Mouse (Mus musculus): ENCODE data around the gene Gm27021. TPM values are rescaled to one million over a fixed set of nuclear protein-coding genes. Genes with fewer than 3 reads are reported as not detected.

Gm27021 gene
- polyA plus RNA-seq, 1 experiment from 2014 or later, result 3.8 TPM

DNA sequence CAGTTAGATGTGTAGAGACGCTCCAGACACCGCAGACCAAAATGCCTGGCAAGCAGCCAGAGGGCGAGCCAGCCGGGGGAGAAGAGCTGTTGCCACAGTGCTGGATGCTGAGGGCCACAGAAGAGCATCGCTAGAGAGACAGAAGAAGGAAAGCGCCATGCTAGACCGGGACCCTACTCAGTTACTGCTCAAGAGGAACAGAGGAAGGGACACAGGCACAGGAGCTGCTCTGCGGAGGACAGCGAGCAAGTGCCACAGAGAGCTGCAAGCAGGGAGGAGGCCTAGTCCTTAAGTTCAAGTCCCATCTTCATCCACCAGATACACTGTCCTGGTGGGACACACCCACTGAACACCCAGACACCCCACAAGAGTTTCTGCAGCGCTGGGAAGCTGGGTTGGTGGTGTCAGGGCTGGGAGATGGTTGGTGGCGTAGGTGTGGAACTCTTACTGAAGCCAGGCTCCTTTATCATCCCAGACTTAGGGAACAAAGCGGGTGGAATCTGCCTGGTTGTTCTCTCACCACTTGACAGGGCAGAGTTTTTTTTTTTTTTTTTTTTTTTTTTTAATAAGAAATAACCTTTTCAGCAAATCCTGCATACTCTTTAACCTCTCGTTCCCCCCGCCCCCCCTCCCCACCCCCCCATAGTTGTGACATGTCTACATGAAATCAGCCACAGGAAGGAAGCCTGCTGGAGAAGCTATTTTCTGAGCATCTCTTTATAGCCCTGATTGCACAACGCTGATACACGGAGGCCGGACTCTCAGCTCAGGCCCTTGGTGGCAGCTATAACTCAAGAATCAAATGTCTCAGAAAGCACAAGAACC is 29.5 kb upstream of the Gm27021 start:
- H3K9me3 ChIP-seq (replicated peaks), result no peaks in the 10 kb centered on the region
- no peak overlapping the region for H3K27ac ChIP-seq
- H3K27me3 ChIP-seq (ENCODE audit: low read depth, poor library complexity, severe bottlenecking), result peaks cover 20% of the 10 kb centered on the region
- 85% methylated on average over 17 of the region's 17 CpGs for WGBS
- H3K4me1 ChIP-seq, result peaks cover 24% of the 10 kb centered on the region
- DNase-seq (ENCODE audit: low spot score), result no peak
- H3K36me3 ChIP-seq, result no peaks in the 10 kb centered on the region
- no peak overlapping the region for H3K4me3 ChIP-seq

DNA sequence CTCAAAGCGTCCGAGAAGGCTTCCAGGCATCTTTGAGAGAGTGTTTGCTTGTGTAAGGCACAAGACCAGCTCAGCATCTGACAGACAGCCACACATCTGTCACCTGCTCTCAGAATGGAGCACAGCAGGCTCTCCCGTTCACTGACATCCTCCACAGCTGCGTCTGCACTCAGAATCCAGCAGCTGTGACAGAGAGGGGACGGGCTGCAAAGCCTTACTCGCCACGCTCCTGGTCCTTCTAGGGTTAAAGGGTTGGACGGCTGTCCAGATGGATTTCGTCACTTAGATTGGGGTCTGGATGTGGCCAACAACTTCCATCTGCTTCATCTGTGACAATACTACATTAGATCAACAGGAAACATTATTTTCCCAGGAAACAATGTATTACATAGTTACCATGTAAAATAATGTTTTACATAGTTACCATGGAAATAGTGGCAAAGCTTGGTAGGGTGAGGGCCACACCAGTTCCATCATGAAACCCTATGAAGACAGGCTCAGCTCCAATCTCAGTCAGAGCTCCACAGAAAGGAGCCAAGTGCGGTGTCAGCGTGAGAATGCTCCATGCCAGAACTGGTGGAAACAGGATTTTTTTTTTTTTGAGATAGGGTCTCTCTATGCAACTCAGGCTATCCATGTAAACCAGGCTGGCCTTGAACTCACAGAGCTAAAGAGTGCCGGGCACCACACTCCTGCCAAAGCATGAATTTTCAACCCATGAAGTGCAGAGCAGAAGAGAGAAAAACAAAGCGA is 28.7 kb upstream of the Gm27021 start:
- WGBS, result 62% methylated on average over 13 of the region's 13 CpGs
- no peaks in the 10 kb centered on the region for H3K9me3 ChIP-seq (replicated peaks)
- DNase-seq (ENCODE audit: low spot score), result no peak
- H3K4me1 ChIP-seq, result peaks cover 18% of the 10 kb centered on the region
- no peak overlapping the region for H3K27ac ChIP-seq
- H3K36me3 ChIP-seq, result no peaks in the 10 kb centered on the region
- no peak overlapping the region for H3K4me3 ChIP-seq
- peaks cover 12% of the 10 kb centered on the region for H3K27me3 ChIP-seq (ENCODE audit: low read depth, poor library complexity, severe bottlenecking)

GRCm38 (mm10) chr8:120693861-120694493 is 26.1 kb upstream of the Gm27021 start:
- DNase-seq (ENCODE audit: low spot score), result no peak
- no peaks in the 10 kb centered on the region for H3K36me3 ChIP-seq
- H3K27me3 ChIP-seq (ENCODE audit: low read depth, poor library complexity, severe bottlenecking), result peaks cover 9% of the 10 kb centered on the region; the same call in 1 of the 2 replicates
- 0 out of 2 replicates have a peak overlapping the region, but pooled peaks have one; percentile 13 for H3K4me3 ChIP-seq
- H3K27ac ChIP-seq, result no peak overlapping the region
- H3K9me3 ChIP-seq (replicated peaks), result no peaks in the 10 kb centered on the region
- 36% methylated on average over 22 of the region's 22 CpGs for WGBS
- H3K4me1 ChIP-seq, result peaks cover 16% of the 10 kb centered on the region

GRCm38 (mm10) chr8:120692934-120693333 is 25.1 kb upstream of the Gm27021 start:
- H3K27me3 ChIP-seq (ENCODE audit: low read depth, poor library complexity, severe bottlenecking), result peaks cover 14% of the 10 kb centered on the region; the same call in 1 of the 2 replicates
- DNase-seq (ENCODE audit: low spot score), result no peak
- H3K27ac ChIP-seq, result no peak overlapping the region
- no peaks in the 10 kb centered on the region for H3K9me3 ChIP-seq (replicated peaks)
- H3K4me1 ChIP-seq, result peaks cover 16% of the 10 kb centered on the region
- H3K36me3 ChIP-seq, result no peaks in the 10 kb centered on the region
- H3K4me3 ChIP-seq, result no peak overlapping the region
- 49% methylated on average over 4 of the region's 4 CpGs for WGBS

- Histone ChIP-seq H3K27me3 (ENCODE audit: low read depth, poor library complexity, severe bottlenecking) (peaks cover 25% of the 10 kb centered on the region; the same call in 1 of the 2 replicates), H3K4me3 (no peak overlapping the region), H3K27ac (no peak overlapping the region), H3K9me3 (replicated peaks) (no peaks in the 10 kb centered on the region), H3K4me1 (peaks cover 9% of the 10 kb centered on the region), H3K36me3 (no peaks in the 10 kb centered on the region)
- DNase-seq (ENCODE audit: low spot score), result no peak
- 86% methylated on average over 7 of the region's 7 CpGs for WGBS
Measured at GRCm38 (mm10) chr8:120688511-120688910, 20.6 kb upstream of the Gm27021 start.

GRCm38 (mm10) chr8:120687786-120688185 is 19.9 kb upstream of the Gm27021 start:
- peaks cover 7% of the 10 kb centered on the region for H3K4me1 ChIP-seq
- peaks cover 31% of the 10 kb centered on the region; the same call in 1 of the 2 replicates for H3K27me3 ChIP-seq (ENCODE audit: low read depth, poor library complexity, severe bottlenecking)
- H3K36me3 ChIP-seq, result no peaks in the 10 kb centered on the region
- no peak overlapping the region for H3K27ac ChIP-seq
- DNase-seq (ENCODE audit: low spot score), result no peak
- 71% methylated on average over 8 of the region's 8 CpGs for WGBS
- H3K4me3 ChIP-seq, result no peak overlapping the region
- H3K9me3 ChIP-seq (replicated peaks), result no peaks in the 10 kb centered on the region

DNA sequence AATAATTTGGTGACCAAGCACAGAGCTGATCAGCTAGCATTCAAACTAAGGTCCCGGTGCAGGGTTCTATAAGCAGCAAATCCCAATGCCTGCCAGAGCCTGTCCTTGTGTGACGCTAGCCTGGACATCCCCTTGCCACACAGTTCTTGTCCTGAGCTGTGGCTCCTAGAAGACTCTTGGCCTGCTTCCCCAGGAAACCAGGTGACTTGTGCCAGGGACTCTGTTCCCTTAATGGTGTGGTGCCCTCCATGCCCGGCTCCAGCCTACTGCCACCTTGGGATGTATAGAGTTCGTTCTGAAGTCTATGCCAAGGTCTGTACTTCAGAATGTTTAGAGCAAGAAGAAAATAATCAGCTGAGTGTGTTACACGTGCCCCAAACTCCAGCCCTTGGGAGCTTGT is 18.7 kb upstream of the Gm27021 start:
- DNase-seq (ENCODE audit: low spot score), result no peak
- no peaks in the 10 kb centered on the region for H3K9me3 ChIP-seq (replicated peaks)
- H3K27ac ChIP-seq, result no peak overlapping the region
- H3K4me3 ChIP-seq, result no peak overlapping the region
- 86% methylated on average over 5 of the region's 5 CpGs for WGBS
- peaks cover 4% of the 10 kb centered on the region for H3K4me1 ChIP-seq
- peaks cover 41% of the 10 kb centered on the region; the same call in 1 of the 2 replicates for H3K27me3 ChIP-seq (ENCODE audit: low read depth, poor library complexity, severe bottlenecking)
- H3K36me3 ChIP-seq, result no peaks in the 10 kb centered on the region

DNA sequence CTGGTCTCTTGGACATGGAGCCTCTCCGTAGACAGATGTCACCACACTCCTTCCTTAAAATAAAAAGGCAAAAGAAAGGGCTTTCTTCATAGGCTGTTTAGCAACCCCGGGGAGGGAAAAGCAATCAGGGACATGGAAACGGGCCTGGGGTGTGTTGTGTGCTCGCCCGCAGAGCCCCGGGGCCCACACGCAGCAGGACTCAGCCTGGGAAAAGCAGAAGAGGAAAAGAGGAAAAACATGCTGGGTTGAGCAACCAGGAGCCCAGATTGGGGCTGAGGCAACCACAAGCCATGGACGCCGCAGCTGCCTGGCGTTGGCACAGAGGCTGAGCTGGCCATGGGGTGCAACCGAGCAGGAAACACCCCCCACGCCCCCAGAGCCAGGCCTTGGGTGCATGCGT is 18.2 kb upstream of the Gm27021 start:
- H3K4me3 ChIP-seq, result no peak overlapping the region
- peaks cover 4% of the 10 kb centered on the region for H3K4me1 ChIP-seq
- H3K9me3 ChIP-seq (replicated peaks), result no peaks in the 10 kb centered on the region
- no peaks in the 10 kb centered on the region for H3K36me3 ChIP-seq
- WGBS, result 91% methylated on average over 13 of the region's 13 CpGs
- peaks cover 41% of the 10 kb centered on the region; the same call in 1 of the 2 replicates for H3K27me3 ChIP-seq (ENCODE audit: low read depth, poor library complexity, severe bottlenecking)
- H3K27ac ChIP-seq, result no peak overlapping the region
- DNase-seq (ENCODE audit: low spot score), result no peak

DNA sequence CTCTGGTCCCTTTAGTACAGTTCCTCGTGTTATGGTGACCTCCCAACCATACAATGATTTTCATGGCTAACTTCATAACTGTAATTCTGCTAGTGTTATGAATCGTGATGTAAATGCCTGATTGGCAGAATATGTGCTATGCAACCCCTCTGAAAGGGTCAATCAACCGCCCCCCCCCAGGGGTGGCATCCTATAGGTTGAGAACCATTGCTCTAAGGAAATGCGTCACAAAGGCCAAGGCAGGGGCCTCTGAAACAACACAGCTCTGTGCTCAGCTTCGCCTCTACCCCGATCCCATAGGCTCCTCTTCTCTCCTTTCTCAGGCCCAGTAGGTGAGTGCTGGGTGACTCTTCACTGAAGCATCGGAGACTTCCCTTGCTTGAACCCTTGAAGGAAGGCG is 17.7 kb upstream of the Gm27021 start:
- H3K4me3 ChIP-seq, result no peak overlapping the region
- H3K27ac ChIP-seq, result no peak overlapping the region
- no peak for DNase-seq (ENCODE audit: low spot score)
- 90% methylated on average over 8 of the region's 8 CpGs for WGBS
- H3K4me1 ChIP-seq, result peaks cover 4% of the 10 kb centered on the region
- H3K9me3 ChIP-seq (replicated peaks), result no peaks in the 10 kb centered on the region
- H3K27me3 ChIP-seq (ENCODE audit: low read depth, poor library complexity, severe bottlenecking), result peaks cover 41% of the 10 kb centered on the region; the same call in 1 of the 2 replicates
- H3K36me3 ChIP-seq, result no peaks in the 10 kb centered on the region

GRCm38 (mm10) chr8:120685097-120685496 is 17.2 kb upstream of the Gm27021 start:
- no peak overlapping the region for H3K27ac ChIP-seq
- no peak overlapping the region for H3K4me3 ChIP-seq
- peaks cover 4% of the 10 kb centered on the region for H3K4me1 ChIP-seq
- WGBS, result 76% methylated on average over 5 of the region's 5 CpGs
- H3K36me3 ChIP-seq, result no peaks in the 10 kb centered on the region
- no peak for DNase-seq (ENCODE audit: low spot score)
- H3K27me3 ChIP-seq (ENCODE audit: low read depth, poor library complexity, severe bottlenecking), result peaks cover 39% of the 10 kb centered on the region; the same call in 1 of the 2 replicates
- no peaks in the 10 kb centered on the region for H3K9me3 ChIP-seq (replicated peaks)

GRCm38 (mm10) chr8:120684082-120684481 is 16.2 kb upstream of the Gm27021 start:
- no peaks in the 10 kb centered on the region for H3K36me3 ChIP-seq
- no peak for DNase-seq (ENCODE audit: low spot score)
- no peak overlapping the region for H3K4me3 ChIP-seq
- peaks cover 41% of the 10 kb centered on the region; the same call in 1 of the 2 replicates for H3K27me3 ChIP-seq (ENCODE audit: low read depth, poor library complexity, severe bottlenecking)
- H3K9me3 ChIP-seq (replicated peaks), result no peaks in the 10 kb centered on the region
- H3K4me1 ChIP-seq, result peaks cover 4% of the 10 kb centered on the region
- H3K27ac ChIP-seq, result no peak overlapping the region
- WGBS, result 68% methylated on average over 5 of the region's 5 CpGs

DNA sequence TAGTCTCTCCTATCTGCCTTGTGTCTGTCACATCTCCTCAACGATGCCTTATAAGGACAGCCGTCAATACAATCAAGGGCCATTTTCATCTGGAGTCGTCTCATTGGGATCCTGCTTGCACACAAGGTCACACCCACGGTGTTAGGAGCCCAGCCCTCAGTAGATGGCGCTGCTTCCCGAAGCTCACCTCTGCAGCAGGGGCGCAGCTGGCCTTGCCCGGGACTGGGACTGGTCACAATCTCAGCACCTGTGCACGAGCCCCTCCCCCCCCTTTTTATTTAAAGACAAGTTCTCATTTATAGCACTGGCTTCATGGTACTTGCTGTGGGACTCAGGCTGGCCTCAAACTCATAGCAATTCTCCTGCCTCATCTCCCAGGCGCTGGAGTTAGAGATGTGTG is 15.7 kb upstream of the Gm27021 start:
- peak; percentile 74 for DNase-seq (ENCODE audit: low spot score)
- 17% methylated on average over 10 of the region's 10 CpGs for WGBS

More for the DNA sequence above, 15.7 kb upstream of the Gm27021 start:
- H3K27me3 ChIP-seq (ENCODE audit: low read depth, poor library complexity, severe bottlenecking), result peaks cover 41% of the 10 kb centered on the region; the same call in 1 of the 2 replicates
- H3K36me3 ChIP-seq, result no peaks in the 10 kb centered on the region
- no peaks in the 10 kb centered on the region for H3K9me3 ChIP-seq (replicated peaks)
- peaks cover 4% of the 10 kb centered on the region for H3K4me1 ChIP-seq
- H3K27ac ChIP-seq, result no peak overlapping the region
- no peak overlapping the region for H3K4me3 ChIP-seq
